Mouse (Mus musculus) stomach, postnatal 0 days (tissue): Measurements from ENCODE around the gene Gbp6. TPM values are rescaled to one million over a fixed set of nuclear protein-coding genes. Genes with fewer than 3 reads are reported as not detected.
"Not testable (repeated sequence)": the region's sequence is repeated elsewhere in the genome, so short reads cannot be mapped to it uniquely, and the experiment has no call there.

ENCODE experiments used
- ATAC-seq: fragments of 200-750 bp; cut with Nextera tagmentation; 2 replicates; pipeline ENCODE4 v1.8.0; 2017; ENCODE audit not compliant: low FRiP score, low TSS enrichment
- DNase-seq: peaks from one replicate; pipeline ENCODE4 v3.0.0-alpha.2; 2016; ENCODE audit warnings: low spot score
- H3K27ac ChIP-seq: fragments of 300-500 bp; sonication (generic); replicated peaks from 2 replicates; pipeline ENCODE4 v1.5.1; 2014; ENCODE audit warnings: mild to moderate bottlenecking, control low read depth
- H3K27me3 ChIP-seq: fragments of 300-500 bp; sonication (generic); 2 replicates; pipeline ENCODE4 v1.6.1; 2014; ENCODE audit warnings: low read length; ENCODE audit not compliant: control insufficient read depth, insufficient read depth
- H3K36me3 ChIP-seq: fragments of 300-500 bp; sonication (generic); 2 replicates; pipeline ENCODE4 v1.6.1; 2014; ENCODE audit warnings: low read length, mixed read lengths; ENCODE audit not compliant: control insufficient read depth, insufficient read depth
- H3K4me1 ChIP-seq: fragments of 300-500 bp; sonication (generic); replicated peaks from 2 replicates; pipeline ENCODE4 v1.6.1; 2014; ENCODE audit warnings: antibody characterized with exemption; ENCODE audit not compliant: control insufficient read depth, insufficient read depth
- H3K4me2 ChIP-seq: fragments of 300-500 bp; sonication (generic); replicated peaks from 2 replicates; pipeline ENCODE4 v1.6.1; 2014; ENCODE audit warnings: low read depth, mild to moderate bottlenecking, control low read depth, moderate library complexity
- H3K4me3 ChIP-seq: fragments of 300-500 bp; sonication (generic); 2 replicates; pipeline ENCODE4 v1.5.1; 2014; ENCODE audit warnings: low read depth, low read length, control low read depth
- H3K9ac ChIP-seq: fragments of 300-500 bp; sonication (generic); 2 replicates; pipeline ENCODE4 v1.6.1; 2014; ENCODE audit warnings: mild to moderate bottlenecking, low read length, control low read depth, mixed read lengths
- H3K9me3 ChIP-seq: fragments of 300-500 bp; sonication (generic); 2 replicates; pipeline ENCODE4 v1.6.1; 2016; ENCODE audit warnings: low read length; ENCODE audit not compliant: control insufficient read depth
- CTCF ChIP-seq: IDR thresholded peaks from 2 replicates; pipeline ENCODE4 v1.5.1; 2016; ENCODE audit warnings: antibody characterized with exemption, low read depth, mild to moderate bottlenecking, moderate library complexity
- EP300 ChIP-seq: optimal IDR thresholded peaks from 2 replicates; pipeline ENCODE3; 2016; ENCODE audit warnings: antibody characterized with exemption
- WGBS: fragments of 180-500 bp; shearing (Covaris S2); extraction: QIAGEN DNeasy Blood & Tissue Kit; methylation state at CpG from one replicate; pipeline ENCODE4 v1.1.7; 2014; 5-methylcytosine and 5-hydroxymethylcytosine counted together
- polyA plus RNA-seq: library from polyadenylated mRNA; unstranded; fragments of >200 nt; fragmentation: Nextera tagmentation; extraction: Ambion mirVana; gene quantifications from 2 replicates; pipeline ENCODE4 v1.2.1, GENCODE M21; 2015

Gbp6 gene
- 1.4 and 1.5 TPM in 2 replicates for polyA plus RNA-seq

GRCm38 (mm10) chr5:105293226-105294165 lies at the start of gene Gbp6, which contains the start of gene Gm43302:
Gene Gbp6, minus strand, starts transcription at chr5:105293698.
Gene Gm43302, minus strand, starts transcription at chr5:105293695.
- WGBS = 14% methylated on average over 3 of the region's 3 CpGs
- Histone ChIP-seq H3K4me2 (peak within 1 kb of the TSS; percentile 32; the same call in 1 of the 2 replicates), H3K4me3 (peak within 1 kb of the TSS; percentile 6; the same call in 1 of the 2 replicates), H3K27ac (peak within 1 kb of the TSS; percentile 26)
- H3K9me3 ChIP-seq, H3K4me1 ChIP-seq, H3K9ac ChIP-seq, DNase-seq, H3K36me3 ChIP-seq, H3K27me3 ChIP-seq: not testable (repeated sequence)
- ATAC-seq = peak; percentile 74; the same call in 1 of the 2 replicates

- TF ChIP-seq CTCF (no peak), EP300 (no peak)
- no peak overlapping the region for H3K9ac ChIP-seq
- H3K27ac ChIP-seq = no peak overlapping the region
- H3K4me1 ChIP-seq = no peaks in the 10 kb centered on the region
- DNase-seq = no peak
- H3K9me3 ChIP-seq = no peaks in the 10 kb centered on the region
- no peak overlapping the region for H3K4me3 ChIP-seq
- ATAC-seq = no peak
- no peaks in the 10 kb centered on the region for H3K27me3 ChIP-seq
- WGBS = 86% methylated on average over 2 of the region's 2 CpGs
- no peak overlapping the region for H3K4me2 ChIP-seq
- no peaks in the 10 kb centered on the region for H3K36me3 ChIP-seq
These were observed 47.8 kb upstream of the Gbp6 start for GRCm38 (mm10) chr5:105341281-105341680.

GRCm38 (mm10) chr5:105322543-105322942 lies 29.0 kb upstream of the Gbp6 start:
- Histone ChIP-seq H3K9ac (no peak overlapping the region), H3K4me3 (no peak overlapping the region), H3K27ac (no peak overlapping the region), H3K36me3 (no peaks in the 10 kb centered on the region), H3K9me3 (no peaks in the 10 kb centered on the region), H3K4me1 (no peaks in the 10 kb centered on the region), H3K4me2 (no peak overlapping the region), H3K27me3 (no peaks in the 10 kb centered on the region)
- no peak for ATAC-seq
- no peak for DNase-seq
- TF ChIP-seq EP300 (no peak), CTCF (peak; percentile 70)
- 57% methylated on average over 2 of the region's 2 CpGs for WGBS

- ATAC-seq = no peak
These were observed 17.4 kb upstream of the Gbp6 start for GRCm38 (mm10) chr5:105310941-105311340.

GRCm38 (mm10) chr5:105309148-105309547 lies 15.7 kb upstream of the Gbp6 start:
- H3K27me3 ChIP-seq, H3K9me3 ChIP-seq, ATAC-seq, H3K9ac ChIP-seq, DNase-seq, H3K4me2 ChIP-seq, H3K4me3 ChIP-seq, H3K27ac ChIP-seq, H3K4me1 ChIP-seq, H3K36me3 ChIP-seq: not testable (repeated sequence)
- WGBS = 38% methylated on average over 1 of the region's 1 CpGs

More at GRCm38 (mm10) chr5:105310941-105311340, 17.4 kb upstream of the Gbp6 start:
- no peak for DNase-seq
- Histone ChIP-seq H3K4me1 (no peaks in the 10 kb centered on the region), H3K27ac (no peak overlapping the region), H3K9me3 (no peaks in the 10 kb centered on the region), H3K9ac (no peak overlapping the region), H3K27me3 (no peaks in the 10 kb centered on the region), H3K36me3 (no peaks in the 10 kb centered on the region), H3K4me3 (no peak overlapping the region), H3K4me2 (no peak overlapping the region)
- no peak for TF ChIP-seq EP300
- TF ChIP-seq CTCF = 0 out of 2 replicates have a peak, but pooled peaks have one; percentile 14
- WGBS = 65% methylated on average over 2 of the region's 2 CpGs

GRCm38 (mm10) chr5:105306946-105307345 lies 13.4 kb upstream of the Gbp6 start:
- not testable (repeated sequence) for H3K4me1 ChIP-seq, ATAC-seq, H3K4me3 ChIP-seq, H3K9ac ChIP-seq, H3K9me3 ChIP-seq, H3K27ac ChIP-seq, H3K27me3 ChIP-seq, H3K4me2 ChIP-seq, H3K36me3 ChIP-seq, DNase-seq
